Mouse (Mus musculus) cerebellum, adult (tissue): ENCODE measurements around the gene Luc7l3.

ENCODE experiments used
- ATAC-seq: cut with Nextera tagmentation; 2 replicates; pipeline ENCODE4 v1.9.2; 2017; ENCODE audit warnings: mild to moderate bottlenecking, moderate library complexity, mixed read lengths; ENCODE audit not compliant: insufficient number of reproducible peaks, low FRiP score, low TSS enrichment

Gene Luc7l3

GRCm38 (mm10) chr11:94265134-94265785 lies 56.5 kb downstream of the Luc7l3 start:
- peak; percentile 40; the same call in 1 of the 2 replicates for ATAC-seq

GRCm38 (mm10) chr11:94261585-94262370 lies 60.0 kb downstream of the Luc7l3 start:
- ATAC-seq = no peak

GRCm38 (mm10) chr11:94259814-94260213 lies 62.0 kb downstream of the Luc7l3 start:
- ATAC-seq = no peak

- ATAC-seq = no peak
Measured at GRCm38 (mm10) chr11:94257987-94258386, 63.8 kb downstream of the Luc7l3 start.

GRCm38 (mm10) chr11:94255733-94256132 lies 66.1 kb downstream of the Luc7l3 start:
- ATAC-seq = no peak

- ATAC-seq = no peak
Measured at GRCm38 (mm10) chr11:94253691-94254090, 68.1 kb downstream of the Luc7l3 start.

- no peak for ATAC-seq
Measured at GRCm38 (mm10) chr11:94253156-94253555, 68.6 kb downstream of the Luc7l3 start.

- ATAC-seq = no peak
Measured at GRCm38 (mm10) chr11:94246789-94247061, 75.1 kb downstream of the Luc7l3 start.

- ATAC-seq = no peak
Measured at GRCm38 (mm10) chr11:94245955-94246788, 75.6 kb downstream of the Luc7l3 start, which contains the start of gene Wfikkn2. TSS of gene Wfikkn2 (minus strand) at chr11:94246005.

GRCm38 (mm10) chr11:94244385-94244784 lies 77.4 kb downstream of the Luc7l3 start:
- ATAC-seq = no peak

- ATAC-seq = no peak
Measured at GRCm38 (mm10) chr11:94243422-94244180, 78.2 kb downstream of the Luc7l3 start.

GRCm38 (mm10) chr11:94242760-94243421 lies 78.9 kb downstream of the Luc7l3 start:
- no peak for ATAC-seq

GRCm38 (mm10) chr11:94239706-94240105 lies 82.1 kb downstream of the Luc7l3 start:
- no peak for ATAC-seq

GRCm38 (mm10) chr11:94238786-94239185 lies 83.0 kb downstream of the Luc7l3 start:
- no peak for ATAC-seq
